Mouse (Mus musculus): ENCODE data around the gene Nlk.
"Not testable (repeated sequence)": the region's sequence is repeated elsewhere in the genome, so short reads cannot be mapped to it uniquely, and the experiment has no call there.

The Nlk gene

DNA sequence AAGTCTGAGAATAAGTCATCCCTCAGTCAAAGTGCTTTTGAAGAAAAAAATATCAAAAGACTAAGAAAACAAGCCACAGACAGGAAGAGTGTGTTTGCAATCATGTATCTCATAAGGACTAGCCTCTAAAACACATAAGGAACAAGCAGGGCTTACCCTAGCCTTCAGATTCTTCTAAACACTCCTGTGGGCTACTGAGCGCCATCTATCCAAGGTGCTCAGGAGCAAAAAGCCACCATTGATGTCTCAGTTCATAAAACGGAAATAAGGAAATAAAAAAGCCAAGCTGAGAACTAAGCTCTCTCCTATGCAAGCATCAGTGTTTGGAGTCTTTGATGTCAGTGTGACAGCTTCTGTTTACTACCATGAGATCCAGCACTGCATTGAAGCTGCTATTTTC lies 18.4 kb downstream of the Nlk start:
- no peak for DNase-seq

DNA sequence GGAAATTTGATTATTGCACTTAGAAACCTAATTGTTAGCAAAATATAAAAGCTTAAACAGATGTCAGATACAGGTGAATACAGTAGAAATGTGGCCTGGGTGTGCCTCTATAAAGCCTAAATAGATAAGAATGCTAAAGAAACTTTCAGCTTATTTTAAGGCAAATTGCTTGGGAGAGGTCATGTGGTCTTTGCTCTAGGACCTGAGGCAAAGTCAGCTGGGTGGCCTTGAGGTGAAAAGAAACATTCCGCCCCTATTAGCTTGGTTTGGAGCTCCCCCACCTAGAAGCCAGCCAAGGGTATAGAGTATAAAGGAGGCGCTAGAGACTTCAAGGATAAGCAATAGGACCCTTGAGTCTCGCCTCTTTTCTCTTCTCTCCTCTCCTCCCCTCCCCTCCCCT lies 28.5 kb downstream of the Nlk start:
- DNase-seq: no peak

DNA sequence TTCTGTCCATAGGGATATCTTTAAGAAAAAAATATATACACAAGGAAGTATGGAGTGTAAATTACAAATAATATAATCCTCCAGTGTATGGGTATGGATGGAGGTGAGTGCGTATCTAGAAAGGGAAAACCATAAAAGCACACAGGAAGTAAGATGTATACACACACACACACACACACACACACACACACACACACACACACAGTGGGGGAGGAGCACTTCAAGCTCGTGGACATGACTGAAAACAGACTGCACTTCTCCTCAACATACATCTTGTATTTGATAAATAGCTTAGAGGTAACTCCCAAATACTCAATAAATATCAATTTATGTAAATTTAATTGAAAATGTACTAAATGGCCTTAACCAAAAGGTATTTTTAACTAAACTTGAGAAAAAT lies 32.3 kb downstream of the Nlk start:
- DNase-seq: no peak

DNA sequence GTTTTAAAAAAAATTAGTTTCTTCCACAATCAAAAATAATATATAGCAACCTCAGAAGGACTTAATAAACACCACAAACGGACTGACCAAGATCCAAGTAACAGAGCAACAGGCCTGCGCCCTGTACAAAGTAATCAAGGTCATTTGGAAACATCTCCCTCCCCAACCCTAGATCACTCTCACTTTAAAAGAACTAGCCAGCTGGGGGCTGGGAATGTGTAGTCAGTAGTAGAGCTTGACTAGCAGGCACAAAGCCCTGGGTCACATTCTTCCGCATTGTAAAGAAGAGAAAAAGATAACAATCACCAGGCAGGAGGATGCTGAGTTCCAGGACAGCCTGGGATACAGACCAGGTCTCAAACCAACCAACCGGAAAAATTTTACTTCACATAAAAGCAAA lies 33.3 kb downstream of the Nlk start:
- DNase-seq: no peak

DNA sequence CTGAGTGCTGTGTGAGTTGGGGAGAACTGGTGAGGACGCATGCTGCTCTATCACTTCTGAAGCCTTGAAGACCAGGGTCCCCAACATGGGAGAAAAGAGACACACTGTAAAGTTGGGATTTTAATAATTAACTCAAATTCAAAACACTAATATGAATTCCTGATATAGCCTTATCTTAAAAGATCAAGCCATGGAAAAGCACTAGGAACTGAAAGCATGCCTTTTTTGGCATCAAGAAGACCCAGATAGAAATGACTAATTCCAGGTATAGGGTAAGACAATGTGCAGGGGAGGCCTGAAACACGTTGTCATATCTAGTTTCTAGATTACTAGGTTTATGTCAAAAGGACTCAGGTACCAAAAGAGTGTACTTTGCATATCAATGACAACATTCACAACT lies 48.0 kb downstream of the Nlk start:
- no peak for DNase-seq

DNA sequence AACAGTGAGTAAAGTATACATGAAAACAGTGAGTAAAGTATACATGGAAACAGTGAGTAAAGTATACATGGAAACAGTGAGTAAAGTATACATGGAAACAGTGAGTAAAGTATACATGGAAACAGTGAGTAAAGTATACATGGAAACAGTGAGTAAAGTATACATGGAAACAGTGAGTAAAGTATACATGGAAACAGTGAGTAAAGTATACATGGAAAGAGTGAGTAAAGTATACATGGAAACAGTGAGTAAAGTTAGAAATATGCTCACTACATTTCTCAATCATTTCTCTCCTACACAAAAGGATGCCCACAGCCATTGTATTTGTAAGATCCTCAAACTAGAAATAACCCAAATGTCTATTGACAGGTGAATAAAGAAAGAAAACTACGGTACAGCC lies 48.8 kb downstream of the Nlk start:
- DNase-seq: not testable (repeated sequence)

DNA sequence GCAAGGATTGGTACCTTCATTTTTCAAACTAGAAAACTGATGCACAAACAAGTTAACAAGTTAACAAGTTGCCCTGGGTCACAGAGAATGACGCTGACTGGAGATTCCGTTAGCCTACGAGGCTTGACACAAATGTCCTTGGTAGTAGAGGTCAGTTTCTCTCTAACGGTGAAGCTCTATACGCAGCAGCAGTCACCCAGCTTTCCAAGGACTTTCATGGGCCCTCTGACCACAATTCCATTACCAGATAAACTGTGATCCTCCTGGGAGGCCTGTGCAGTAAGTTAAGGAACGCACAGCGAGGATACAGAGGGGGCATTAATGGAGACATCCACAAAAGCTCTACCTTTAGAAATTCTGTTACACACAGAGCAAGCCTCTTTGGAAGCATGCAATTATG lies 53.4 kb downstream of the Nlk start:
- DNase-seq: no peak

DNA sequence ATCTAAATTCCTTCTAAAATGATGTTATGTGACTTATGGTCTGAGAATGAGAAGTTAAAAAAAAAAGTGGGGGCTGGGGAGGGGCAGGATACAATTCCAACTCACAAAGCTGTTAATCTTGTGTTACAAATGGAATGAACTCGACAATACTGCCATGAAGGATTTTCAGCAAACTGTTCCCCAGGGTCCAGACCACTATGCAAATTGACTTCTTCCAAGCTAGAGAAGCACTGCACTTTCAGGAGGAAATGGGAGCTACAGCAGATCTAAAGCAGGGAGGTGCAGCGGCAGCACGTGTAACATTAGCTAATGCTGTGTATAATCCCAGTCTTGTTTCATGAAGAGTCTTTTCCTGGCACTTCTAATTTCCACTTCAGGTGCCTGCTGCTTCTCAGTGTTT lies 55.0 kb downstream of the Nlk start:
- DNase-seq: no peak

DNA sequence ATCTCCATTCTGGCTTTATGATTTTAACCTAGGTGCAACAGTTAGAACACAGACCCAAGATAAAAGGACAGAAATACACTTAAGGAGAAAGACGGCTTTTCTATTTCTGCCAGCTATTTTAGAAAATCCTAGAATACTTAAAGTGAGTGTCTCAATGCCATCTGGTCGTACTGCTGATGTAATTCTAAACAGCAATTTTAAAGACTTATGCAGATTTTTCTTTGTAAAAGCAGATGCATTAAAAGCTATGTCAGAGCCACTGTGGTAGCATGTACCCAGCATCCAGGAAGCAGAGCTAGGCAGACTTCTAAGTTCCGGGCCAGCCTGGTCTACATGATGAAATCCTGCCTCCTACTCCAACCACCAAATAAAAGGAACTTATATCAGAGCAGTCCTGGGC lies 56.1 kb downstream of the Nlk start:
- no peak for DNase-seq

DNA sequence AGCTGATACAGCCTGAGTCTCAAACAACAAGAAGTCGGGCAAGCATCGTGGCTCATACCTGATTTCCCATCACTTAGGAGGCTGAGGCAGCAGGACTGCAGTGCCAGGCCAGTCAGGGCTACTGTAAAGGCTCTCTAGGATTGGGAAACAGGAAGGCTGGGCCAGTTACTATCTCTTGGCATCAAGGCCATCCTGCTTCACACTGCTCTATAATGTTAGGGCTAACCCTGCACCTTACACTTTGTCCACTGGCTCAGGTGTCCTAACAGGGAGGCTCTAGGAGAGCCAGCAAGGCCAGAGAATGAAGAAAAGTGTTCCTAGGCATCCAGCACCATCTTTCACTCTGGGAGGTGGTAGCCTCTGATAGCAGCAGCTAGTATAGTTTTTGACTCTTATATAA lies 64.4 kb downstream of the Nlk start:
- no peak for DNase-seq

DNA sequence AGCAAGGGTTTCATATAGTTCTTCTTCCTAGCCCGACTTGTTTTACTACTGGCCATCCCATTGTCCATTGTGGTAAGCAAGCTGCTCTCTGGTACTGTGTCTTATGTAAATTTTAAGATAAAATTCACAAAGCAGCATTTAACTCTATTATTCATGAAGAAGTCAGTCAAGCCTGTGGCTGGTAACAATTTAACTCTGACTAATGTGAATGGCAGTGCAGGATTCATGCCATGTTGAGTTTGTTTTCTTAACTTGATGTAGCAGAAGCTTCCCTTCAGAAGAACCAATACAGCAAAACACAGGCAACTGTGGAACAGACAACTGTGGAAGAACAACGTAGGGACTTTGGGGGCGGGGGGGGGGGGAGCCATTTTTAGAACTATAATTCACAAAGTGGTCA lies 68.3 kb downstream of the Nlk start:
- DNase-seq: no peak

DNA sequence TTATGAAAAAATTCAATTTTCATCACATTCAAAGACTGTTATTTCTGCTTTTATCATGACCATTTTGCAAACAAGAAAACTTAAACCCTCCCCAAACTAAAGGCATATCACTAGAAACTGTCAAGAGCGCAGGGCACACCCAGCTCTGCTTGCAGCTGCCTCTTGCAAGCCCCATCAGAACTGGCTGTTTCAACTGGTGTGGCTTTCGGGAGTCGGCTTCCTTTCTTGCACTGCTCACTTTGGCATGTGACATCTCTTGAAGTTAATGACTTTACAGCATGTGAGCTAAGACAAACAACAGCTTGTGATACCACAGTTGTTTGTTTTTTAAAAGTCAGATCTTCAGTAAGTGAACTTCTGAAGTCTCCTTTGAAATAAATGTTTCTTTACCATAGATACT lies 72.8 kb downstream of the Nlk start:
- DNase-seq: no peak

DNA sequence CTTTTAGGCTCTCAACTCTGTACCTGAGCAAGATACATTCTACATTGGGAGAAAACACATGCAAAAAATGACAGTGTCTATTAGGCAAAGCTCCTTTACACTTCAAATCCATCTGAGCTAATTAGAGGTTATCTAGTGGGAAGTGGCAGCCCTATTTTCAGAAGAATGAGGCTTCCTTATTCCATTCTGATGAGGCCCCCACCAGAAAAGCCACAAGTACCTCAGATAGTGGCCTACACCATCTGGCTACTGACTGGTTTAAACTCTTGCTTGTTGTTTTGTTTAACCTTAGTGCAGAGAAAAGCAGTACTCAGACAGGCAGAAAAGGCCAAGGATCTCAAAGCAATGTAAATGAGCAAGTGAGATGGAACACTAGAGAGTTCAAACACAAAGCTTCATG lies 75.2 kb downstream of the Nlk start:
- no peak for DNase-seq

DNA sequence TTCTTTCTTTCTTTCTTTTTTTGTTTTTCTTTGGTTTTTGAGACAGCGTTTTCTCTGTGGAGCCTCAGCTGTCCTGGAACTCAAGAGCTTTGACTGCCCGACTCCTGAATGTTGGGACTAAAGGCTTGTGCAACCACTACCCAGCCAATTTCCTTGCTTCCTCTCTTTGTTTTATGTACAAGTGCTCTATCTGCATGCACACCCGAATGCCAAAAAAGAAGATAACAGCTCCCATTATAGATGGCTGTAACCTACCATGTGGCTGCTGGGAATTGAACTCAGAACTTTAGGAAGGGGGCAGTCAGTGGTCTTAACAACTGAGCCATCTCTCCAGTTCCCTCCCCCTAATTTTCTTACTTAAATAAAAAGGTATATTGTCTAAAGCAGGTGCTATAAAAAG lies 77.0 kb downstream of the Nlk start:
- DNase-seq: no peak

DNA sequence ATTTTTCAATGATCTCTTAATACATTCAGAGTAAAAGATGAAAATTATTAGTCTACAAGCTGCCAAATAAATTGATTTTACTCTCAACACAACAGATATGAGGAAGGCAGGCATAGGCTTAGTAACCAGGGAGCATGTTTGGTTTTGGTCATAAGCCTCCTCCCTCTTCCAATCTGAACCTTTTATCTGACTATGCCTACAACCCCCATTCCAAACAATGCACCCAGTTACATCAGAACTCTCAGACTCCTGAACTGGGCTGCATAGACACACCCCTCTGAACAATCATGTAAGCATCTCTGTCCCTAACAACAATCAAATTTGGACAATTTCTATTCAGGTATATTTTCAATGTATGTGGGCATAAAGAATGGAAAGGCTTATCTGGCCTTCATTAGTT lies 85.9 kb downstream of the Nlk start:
- DNase-seq: no peak

DNA sequence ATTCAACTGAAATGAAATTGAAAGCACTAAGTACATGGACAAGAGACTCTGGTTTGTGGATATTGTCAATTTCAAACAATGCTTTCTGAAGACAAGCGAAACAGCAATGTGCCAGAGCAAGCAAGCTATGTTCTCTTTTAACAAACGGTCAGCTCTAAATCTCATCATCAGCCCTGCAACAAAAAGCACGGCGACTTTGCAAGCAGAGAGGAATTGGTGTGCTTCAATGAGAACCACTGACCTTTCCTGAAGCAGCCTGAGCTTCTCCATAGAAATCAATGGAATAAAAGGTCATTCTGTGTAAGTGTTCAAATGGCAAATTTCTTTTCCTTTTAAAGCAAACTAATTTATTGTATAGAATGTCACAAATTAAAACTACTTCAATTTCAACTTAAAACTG lies 87.5 kb downstream of the Nlk start:
- no peak for DNase-seq

DNA sequence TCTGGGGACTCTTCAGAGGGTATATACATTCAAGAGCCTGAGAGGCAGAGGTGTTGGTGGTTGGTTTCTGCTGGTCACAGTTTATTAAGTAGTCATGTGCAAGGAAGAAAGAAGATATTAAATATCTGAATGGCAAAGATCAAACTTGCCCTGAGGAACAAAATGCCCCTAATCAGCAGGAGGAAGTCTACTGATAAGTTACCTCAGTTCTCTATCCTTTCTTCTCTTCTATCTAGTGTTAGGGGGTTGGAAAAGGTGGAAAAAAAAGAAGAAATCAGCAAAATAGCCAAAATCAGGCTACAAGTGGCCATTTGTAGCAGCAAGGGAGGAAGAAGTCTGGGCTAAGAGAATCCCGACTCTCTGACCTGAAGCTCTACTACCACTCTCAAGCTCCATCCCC lies 92.3 kb downstream of the Nlk start:
- no peak for DNase-seq

DNA sequence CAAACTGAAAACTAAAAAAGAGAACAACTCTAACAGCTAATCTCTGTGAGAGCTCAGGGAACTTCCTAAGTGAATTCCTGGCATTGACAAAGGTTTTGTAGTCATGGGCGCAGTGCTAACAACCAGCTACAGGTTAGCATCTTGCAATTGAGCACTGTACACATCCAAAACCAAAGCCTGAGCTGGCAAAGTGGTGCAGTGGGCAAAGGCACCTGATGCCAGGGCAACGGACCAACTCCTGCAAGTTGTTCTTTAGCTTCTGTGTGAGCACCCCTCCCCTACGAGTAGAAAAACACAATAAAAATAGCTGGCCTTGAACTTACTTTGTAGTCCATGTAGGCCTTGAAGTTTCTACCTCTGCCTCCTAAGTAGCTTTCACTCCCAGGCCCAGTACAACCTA lies 94.4 kb downstream of the Nlk start:
- no peak for DNase-seq

DNA sequence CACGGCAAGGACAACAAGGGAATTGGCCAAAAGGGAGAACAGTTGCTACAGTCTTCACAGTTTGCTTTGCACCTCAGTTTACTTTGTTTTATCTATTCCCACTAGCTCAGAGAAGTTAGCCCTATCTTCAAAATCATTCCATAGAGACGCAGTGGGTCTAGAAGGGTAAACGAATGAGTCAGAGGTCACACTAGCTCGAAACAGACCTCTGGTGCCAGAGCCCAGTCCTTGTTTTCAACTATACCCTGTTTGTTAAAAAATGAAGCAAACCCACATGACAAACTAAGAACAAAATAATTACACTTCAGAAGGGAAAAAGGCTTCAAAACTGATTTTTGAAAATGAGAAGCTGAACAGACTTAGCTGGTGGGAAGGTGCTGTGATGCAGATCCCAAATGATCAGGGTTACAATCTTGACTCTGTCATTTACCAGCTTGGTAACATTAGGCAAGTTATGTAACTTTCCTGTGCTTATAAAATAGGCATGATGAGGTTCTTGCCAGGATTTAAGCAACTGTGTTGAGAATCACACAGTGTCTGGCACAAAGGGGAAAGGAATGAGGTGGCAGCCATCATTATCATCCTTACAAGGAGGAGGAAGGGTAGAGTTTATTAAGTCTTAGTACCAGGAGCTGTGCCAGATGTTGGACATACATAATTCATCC lies 96.1 kb downstream of the Nlk start:
- DNase-seq: no peak

DNA sequence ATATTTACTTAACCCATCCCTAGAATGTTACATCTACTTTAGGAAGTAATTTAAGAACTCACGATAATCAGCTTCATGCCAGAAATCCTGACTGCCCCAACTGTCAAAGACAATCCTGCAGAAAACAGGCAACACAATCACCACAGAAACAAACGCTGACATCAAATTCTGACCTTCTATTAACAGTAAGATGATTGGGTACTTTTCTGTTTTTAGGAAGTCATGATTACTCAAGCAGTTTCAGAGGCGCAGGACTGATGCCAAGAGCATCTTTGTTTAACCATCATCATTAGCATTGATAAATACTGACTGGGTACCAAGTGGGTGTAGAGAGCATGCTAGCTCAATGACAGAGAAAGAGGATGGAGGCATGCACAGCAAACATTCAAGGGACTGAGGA lies 96.7 kb downstream of the Nlk start:
- no peak for DNase-seq

DNA sequence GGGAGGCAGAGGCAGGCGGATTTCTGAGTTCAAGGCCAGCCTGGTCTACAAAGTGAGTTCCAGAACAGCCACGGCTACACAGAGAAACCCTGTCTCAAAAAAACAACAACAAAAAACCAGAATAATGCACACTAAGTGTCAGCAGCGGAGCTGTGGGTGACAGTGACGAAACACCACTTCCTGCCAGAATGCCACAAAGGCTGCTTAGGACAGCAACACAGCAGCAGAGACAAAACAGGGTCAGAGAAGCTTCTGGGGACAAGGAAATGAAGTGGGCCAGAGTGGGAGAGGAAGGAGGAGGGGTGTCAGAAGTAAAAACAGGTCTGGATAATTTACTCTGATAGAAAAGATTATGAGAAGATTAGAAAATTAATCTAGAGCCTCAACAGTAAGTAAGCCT lies 97.1 kb downstream of the Nlk start:
- no peak for DNase-seq

DNA sequence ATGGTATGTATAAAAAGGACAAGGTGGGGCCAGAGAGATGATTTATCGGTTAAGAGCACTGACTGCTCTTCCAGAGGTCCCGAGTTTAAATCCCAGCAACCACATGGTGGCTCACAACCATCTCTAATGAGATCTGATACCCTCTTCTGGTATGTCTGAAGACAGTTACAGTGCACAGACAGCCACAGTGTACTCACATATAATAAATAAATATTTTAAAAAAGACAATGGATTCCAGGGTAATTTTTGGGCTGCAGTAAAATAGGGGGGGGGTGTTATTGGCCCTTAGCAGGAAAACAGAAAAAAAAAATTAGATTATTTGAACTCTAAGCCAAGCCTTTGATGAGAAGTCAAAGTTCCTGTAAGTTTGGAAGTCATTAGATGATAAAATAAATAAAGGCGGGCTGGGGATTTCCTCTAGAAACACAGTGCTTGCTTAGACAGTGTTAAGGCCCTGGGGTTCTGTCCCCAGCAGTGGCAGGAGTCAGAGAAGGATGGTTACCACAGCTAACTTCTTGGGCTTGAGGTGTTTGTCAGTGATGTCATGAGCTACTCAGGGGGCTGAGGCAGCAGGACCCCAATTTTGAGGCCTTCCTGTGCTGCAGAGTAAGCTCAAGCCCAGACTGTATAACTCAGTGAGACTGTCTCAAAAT lies 98.3 kb downstream of the Nlk start:
- no peak for DNase-seq

DNA sequence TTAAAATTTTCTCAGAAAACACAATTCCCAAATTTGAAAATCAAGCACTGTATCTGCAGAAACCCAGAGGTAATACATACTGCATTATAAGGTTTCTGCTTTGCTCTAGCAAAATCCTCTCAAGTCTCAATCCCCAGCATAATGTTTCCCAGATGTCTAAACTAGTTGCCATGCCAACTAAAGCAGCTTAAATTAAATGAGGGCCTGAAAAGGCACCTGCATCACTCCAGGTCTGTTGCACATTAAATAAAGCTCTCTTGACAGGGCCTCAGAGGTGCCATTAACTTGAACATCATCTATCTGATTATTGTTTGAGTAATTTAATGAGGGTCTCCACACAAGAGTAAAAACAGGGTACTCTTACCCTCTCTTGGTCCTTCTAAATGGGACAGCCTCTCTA lies 100.4 kb downstream of the Nlk start:
- no peak for DNase-seq

DNA sequence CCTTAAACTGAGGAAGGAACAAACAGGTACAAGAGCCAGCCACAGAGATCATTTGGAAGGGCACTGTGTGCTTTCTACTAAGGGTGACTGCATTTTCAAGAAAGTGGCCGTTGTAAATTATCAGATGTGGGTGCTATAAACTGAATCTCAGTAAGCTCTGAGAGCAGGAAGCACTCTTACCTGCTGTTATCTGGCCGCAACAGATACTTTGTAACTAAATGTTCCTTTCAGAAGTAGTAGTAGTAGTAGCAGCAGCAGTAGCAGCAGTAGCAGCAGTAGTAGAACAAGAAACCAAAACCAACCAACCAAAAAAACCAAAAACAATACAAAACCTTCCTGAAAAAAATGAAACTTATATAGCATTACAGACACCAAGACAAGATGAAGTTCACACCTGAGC lies 101.4 kb downstream of the Nlk start:
- no peak for DNase-seq

DNA sequence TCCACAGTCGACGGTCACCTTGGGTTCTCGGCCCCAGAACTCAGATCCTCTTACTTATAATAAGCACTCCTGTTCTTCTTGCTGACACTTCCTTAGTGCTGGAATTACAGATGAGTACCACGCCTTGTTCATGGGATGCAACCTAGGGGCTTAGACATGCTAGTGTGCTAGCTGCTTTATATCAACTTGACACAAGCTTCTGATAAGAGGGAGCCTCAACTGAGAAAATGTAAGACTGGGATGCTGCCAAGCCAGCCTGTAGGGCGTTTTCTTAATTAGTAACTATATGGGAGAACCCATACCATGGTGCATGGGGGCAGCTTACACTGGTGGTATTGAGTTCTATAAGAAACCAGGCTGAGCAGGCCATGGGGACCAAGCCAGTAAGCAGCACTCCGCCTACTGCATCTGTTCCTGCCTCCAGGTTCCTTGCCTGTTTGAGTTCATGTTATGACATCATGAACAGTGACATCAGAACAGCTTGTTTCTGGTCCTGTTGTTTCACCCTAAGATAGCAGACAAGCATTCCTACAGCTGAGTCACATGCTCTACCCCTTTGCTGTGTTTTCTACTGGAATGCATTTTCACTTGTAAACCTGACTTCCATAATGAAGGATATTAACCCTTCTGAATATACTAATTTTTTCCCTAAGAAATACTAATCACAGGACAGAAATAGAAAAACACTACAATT lies 102.8 kb downstream of the Nlk start:
- DNase-seq: no peak

All from cerebellum, postnatal 36 days (tissue).